Mouse (Mus musculus): ENCODE results near the gene Itgb2.

GRCm38 (mm10) chr10:77502967-77503922, 26.8 kb upstream of the Itgb2 start:
- TF ChIP-seq CTCF (IDR thresholded peaks at IDR 0.05) = no peak
- no peak for TF ChIP-seq EP300 (IDR thresholded peaks at IDR 0.05; ENCODE audit: insufficient read depth, low read depth, low read length)

All from heart, adult 2 months (tissue).